Mouse (Mus musculus) liver, embryonic 14.5 days (tissue): ENCODE measurements around the gene Lingo1.

Experiments
- CTCF ChIP-seq: IDR thresholded peaks from 2 replicates; pipeline ENCODE4 v1.5.1; 2016; ENCODE audit warnings: antibody characterized with exemption, low read depth, control low read depth
- EP300 ChIP-seq: IDR thresholded peaks from 2 replicates; pipeline ENCODE4 v1.6.1; 2016; ENCODE audit warnings: antibody characterized with exemption, low read depth

DNA sequence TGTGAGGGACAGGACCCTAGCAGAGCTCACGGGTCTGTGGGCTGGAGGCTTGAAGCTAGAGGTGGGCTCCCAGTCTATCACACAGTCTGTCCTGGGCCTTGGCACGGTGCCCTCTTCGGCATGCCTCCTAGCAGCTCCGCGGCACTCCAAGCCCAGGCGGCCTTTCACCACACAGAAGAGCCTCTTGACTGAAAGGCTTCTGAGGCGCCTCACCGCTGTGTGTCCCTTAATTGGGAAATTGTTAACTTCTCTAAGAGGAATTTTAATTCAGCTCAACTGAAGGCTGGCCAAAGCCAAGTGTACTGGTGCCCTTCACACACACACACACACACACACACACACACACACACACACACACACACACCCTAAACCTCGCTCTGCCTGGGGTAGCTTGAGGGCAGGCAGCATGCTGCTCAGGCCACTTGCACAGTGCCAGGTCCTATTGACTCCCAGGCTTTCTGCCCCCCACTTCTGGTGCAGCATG is 28.6 kb downstream of the Lingo1 start:
- TF ChIP-seq CTCF, result no peak
- TF ChIP-seq EP300, result no peak
